Mouse (Mus musculus): Measurements from ENCODE around the gene Cpt1c. TPM values are rescaled to one million over a fixed set of nuclear protein-coding genes. Genes with fewer than 3 reads are reported as not detected.
"Not testable (repeated sequence)": the region's sequence is repeated elsewhere in the genome, so short reads cannot be mapped to it uniquely, and the experiment has no call there.

Cpt1c gene
- 14.5 and 15.0 TPM in 2 replicates for polyA plus RNA-seq (2015; fragmentation: Nextera tagmentation; extraction: Ambion mirVana)

DNA sequence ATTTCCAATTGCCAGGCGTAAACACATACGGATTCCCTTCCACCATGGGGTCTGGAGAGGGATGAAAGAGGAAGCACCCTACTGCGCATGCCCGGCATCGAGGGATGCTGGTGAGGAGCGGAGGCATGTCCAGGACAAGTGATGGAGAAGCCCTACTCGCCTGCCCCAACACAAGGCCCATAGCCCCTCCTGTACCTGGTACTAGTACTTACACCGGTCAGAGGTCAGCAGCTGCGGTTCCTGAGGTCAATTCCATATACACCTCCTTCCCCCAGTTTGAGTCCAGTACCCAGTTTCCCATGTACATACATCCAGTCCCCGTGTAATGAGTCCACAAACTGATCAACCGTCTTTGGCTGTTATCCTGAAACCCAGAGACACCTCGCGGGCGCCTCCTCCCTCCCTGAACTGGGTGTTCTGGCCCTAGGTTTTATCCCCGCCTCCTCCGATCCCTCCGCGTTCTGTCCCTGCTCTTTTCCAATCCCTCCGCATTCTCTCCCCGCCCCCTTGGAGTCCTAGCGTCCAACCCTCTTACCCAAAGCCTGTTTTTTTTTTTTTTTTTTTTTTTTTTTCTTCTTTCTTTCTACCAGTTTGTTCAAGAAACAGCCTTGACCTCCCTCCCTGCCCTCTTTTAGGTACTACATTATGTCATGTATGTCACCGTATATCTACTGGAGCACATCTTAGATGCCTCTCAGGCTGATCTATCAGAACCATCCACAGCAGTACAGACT, at the start of gene Cpt1c:
Gene Cpt1c, minus strand, starts transcription at position 469 of the 734 bp plus-strand sequence.
- ATAC-seq (ENCODE audit: borderline replicate concordance, extremely low read depth, low FRiP score, low TSS enrichment) = no peak; the same call in 1 of the 2 replicates
- H3K36me3 ChIP-seq = peaks cover 37% of the 10 kb centered on the region
- H3K4me3 ChIP-seq = peak within 1 kb of the TSS; percentile 46
- peak within 1 kb of the TSS; percentile 32; the same call in 1 of the 2 replicates for H3K9ac ChIP-seq
- no peaks in the 10 kb centered on the region for H3K27me3 ChIP-seq
- H3K4me2 ChIP-seq = peak within 1 kb of the TSS; percentile 78
- 2% methylated on average over 22 of the region's 22 CpGs for WGBS
- H3K4me1 ChIP-seq = peaks cover 15% of the 10 kb centered on the region
- peak within 1 kb of the TSS; percentile 52; the same call in 1 of the 2 replicates for H3K27ac ChIP-seq
- no peaks in the 10 kb centered on the region for H3K9me3 ChIP-seq

DNA sequence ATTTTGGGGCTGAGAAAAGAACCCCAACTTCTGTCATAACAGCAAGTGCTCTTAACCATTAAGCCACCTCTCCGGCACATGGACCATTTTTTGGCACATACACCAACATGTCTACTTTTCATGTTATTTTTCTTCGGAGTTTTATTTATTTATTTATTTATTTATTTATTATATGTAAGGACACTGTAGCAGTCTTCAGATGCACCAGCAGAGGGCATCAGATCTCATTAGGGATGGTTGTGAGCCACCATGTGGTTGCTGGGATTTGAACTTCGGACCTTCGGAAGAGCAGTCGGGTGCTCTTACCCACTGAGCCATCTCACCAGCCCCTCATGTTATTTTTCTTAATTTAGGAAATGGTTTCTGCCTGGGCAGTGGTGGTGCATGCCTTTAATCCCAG, 49.1 kb upstream of the Cpt1c start:
- H3K9me3 ChIP-seq; H3K27ac ChIP-seq; H3K9ac ChIP-seq; H3K27me3 ChIP-seq; H3K4me2 ChIP-seq; ATAC-seq (ENCODE audit: borderline replicate concordance, extremely low read depth, low FRiP score, low TSS enrichment); H3K4me3 ChIP-seq: not testable (repeated sequence)
- Histone ChIP-seq H3K4me1 (peaks cover 13% of the 10 kb centered on the region), H3K36me3 (peaks cover 16% of the 10 kb centered on the region)
- WGBS = 69% methylated on average over 5 of the region's 5 CpGs

DNA sequence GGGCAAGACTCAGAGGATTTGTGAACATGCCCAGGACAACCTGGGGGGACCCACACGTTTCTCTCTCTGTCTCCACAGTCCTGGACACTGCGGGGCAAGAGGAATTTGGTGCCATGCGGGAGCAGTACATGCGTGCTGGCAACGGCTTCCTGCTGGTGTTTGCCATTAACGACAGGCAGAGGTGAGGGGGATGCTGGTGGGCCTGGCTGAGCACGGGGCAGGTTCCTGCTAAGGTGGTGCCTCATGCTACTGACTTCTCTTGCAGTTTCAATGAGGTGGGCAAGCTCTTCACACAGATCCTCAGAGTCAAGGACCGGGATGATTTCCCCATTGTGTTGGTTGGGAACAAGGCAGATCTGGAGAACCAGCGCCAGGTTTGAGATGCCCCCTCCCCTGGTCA, 45.6 kb upstream of the Cpt1c start:
- H3K4me1 ChIP-seq = peaks cover 20% of the 10 kb centered on the region
- H3K27ac ChIP-seq = no peak overlapping the region
- H3K9ac ChIP-seq = no peak overlapping the region
- H3K4me3 ChIP-seq = no peak overlapping the region
- H3K27me3 ChIP-seq = 0 out of 2 replicates have a peak, but pooled peaks cover 5% of the 10 kb centered on the region
- 60% methylated on average over 9 of the region's 9 CpGs for WGBS
- no peaks in the 10 kb centered on the region for H3K36me3 ChIP-seq
- H3K4me2 ChIP-seq = no peak overlapping the region
- H3K9me3 ChIP-seq = no peaks in the 10 kb centered on the region
- ATAC-seq (ENCODE audit: borderline replicate concordance, extremely low read depth, low FRiP score, low TSS enrichment) = no peak

DNA sequence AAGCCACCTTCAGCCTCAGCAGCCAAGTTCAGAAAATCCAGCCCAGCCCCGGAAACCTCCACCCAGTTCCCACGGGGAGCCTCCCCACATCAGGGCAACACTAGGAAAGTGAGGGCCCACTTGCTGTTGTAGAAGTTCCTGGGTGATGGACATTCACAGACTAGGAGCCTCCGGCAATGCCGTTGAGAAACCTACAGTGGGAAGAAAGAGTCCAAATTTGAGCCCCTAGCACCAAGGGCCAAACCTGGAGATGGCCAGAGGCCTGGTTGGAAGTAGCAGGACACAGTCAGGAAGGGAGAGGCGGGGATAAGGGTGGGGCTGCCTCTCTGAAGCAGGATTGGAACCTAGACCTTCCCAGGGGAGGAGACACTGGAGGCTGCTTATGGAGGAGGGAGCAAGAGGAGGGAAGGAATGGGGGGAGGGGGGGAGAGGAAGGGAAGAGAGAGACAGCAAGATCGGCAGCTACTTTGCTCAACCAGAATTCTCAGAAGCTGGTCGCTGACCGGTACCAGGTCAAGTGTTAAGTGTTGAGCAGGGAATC, 44.5 kb upstream of the Cpt1c start:
- 20% methylated on average over 8 of the region's 8 CpGs for WGBS
- peak overlapping the region; percentile 87 for H3K4me2 ChIP-seq
- H3K4me3 ChIP-seq = peak overlapping the region; percentile 98
- peak overlapping the region; percentile 100 for H3K27ac ChIP-seq
- peak overlapping the region; percentile 8; the same call in 1 of the 2 replicates for H3K9ac ChIP-seq
- H3K36me3 ChIP-seq = no peaks in the 10 kb centered on the region
- ATAC-seq (ENCODE audit: borderline replicate concordance, extremely low read depth, low FRiP score, low TSS enrichment) = no peak
- H3K27me3 ChIP-seq = 0 out of 2 replicates have a peak, but pooled peaks cover 5% of the 10 kb centered on the region
- no peaks in the 10 kb centered on the region for H3K9me3 ChIP-seq
- peaks cover 29% of the 10 kb centered on the region for H3K4me1 ChIP-seq

DNA sequence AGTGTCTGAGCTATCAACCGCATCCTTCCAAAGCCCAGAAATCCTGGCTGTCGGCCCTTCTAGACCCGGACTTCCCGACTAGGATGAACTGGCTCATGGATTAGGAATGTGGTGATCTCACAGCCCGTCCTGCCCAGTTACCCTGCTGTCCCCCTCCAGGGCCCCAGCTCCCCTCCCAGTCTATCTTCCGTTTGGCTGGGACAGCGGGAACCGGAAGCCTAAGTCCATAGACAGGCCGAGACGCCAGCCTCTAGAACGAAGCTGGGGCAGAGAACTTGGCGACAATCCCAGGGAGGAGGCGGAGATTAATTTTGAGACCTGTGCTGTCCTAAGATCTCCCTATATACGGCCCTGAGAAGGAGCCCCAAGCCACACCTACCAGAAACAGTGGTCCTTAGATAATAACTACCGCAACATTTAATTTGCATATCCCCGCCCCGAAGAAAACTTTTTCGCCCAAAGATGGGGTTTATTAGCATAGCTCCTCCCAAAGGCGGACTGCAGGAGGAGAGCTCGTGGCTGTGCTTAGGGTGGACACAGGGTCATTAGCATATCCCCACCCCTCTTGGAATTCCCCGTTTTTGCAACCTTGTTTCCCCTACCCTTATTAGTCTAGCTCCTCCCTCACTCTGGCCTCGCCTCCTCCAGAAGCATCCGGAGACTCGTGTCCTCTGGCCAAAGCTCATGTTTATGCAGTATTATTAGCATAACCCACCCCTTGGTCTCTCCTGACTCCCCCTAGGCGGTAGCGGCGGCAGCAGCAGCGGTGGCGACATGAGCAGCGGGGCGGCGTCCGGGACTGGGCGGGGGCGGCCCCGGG, 42.8 kb upstream of the Cpt1c start, which contains the start of gene Rras:
Gene Rras, plus strand, starts transcription at position 720 of the 820 bp plus-strand sequence.
- Histone ChIP-seq H3K9ac (peak within 1 kb of the TSS; percentile 68), H3K27ac (peak within 1 kb of the TSS; percentile 100), H3K9me3 (no peaks in the 10 kb centered on the region), H3K4me3 (peak within 1 kb of the TSS; percentile 98), H3K4me1 (peaks cover 35% of the 10 kb centered on the region), H3K36me3 (peaks cover 14% of the 10 kb centered on the region), H3K27me3 (0 out of 2 replicates have a peak, but pooled peaks cover 5% of the 10 kb centered on the region), H3K4me2 (peak within 1 kb of the TSS; percentile 87)
- under 1% methylated on average over 35 of the region's 36 CpGs for WGBS
- ATAC-seq (ENCODE audit: borderline replicate concordance, extremely low read depth, low FRiP score, low TSS enrichment) = peak; percentile 92

DNA sequence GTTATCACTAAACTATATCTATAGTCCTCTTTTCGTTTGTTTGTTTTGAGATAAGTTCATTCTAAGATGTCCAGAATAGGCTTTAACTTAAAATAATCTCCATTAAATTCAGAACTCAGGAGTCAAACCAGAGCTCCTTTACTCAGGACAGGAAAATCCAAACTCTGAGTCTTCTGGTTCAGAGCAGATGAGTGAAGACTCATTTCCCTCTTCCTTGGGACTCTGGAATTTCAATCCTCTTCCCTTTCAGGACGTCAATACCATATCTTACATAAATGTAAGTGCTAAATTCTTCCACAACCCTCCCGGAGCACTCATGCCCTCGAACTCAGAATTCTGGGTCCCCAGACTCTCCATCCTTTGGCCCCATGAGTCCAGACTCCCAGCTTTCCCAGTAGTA, 42.1 kb upstream of the Cpt1c start:
- Histone ChIP-seq H3K4me2 (peak overlapping the region; percentile 87), H3K36me3 (peaks cover 21% of the 10 kb centered on the region), H3K27ac (peak overlapping the region; percentile 100), H3K9ac (peak overlapping the region; percentile 57), H3K27me3 (0 out of 2 replicates have a peak, but pooled peaks cover 5% of the 10 kb centered on the region), H3K4me3 (peak overlapping the region; percentile 98), H3K4me1 (peaks cover 35% of the 10 kb centered on the region), H3K9me3 (no peaks in the 10 kb centered on the region)
- ATAC-seq (ENCODE audit: borderline replicate concordance, extremely low read depth, low FRiP score, low TSS enrichment) = no peak
- under 1% methylated on average over 4 of the region's 4 CpGs for WGBS

DNA sequence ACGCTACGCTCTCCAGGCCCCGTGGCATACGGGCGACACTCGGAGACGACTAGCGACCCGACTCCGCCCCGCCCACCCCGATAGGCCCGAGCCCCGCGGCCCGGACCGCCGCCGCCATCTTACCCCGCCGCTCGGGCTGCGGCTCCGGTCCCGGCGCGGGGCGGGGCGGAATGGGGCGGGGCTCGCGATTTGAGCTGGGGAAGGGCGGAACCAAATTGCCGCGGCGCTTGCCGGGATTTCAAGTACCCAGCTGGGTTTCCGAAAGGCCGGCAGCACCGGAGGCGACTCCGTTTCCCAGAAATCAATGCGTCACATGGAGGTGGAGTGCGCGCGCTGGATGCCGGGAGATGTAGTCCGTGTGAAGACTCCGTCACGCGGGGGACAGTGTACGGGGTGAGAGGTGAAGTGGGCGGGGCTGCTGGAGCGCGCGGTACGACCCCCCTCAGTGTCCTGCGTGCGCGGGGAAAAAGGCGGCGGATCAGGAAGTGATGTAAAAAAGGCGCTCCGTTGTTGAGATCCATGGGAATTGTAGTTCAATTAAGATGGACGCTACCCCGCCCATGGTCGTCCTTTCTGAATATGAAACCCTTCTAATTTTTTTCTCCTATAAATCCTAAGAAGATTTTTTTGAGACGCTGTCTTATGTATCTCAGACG, 41.4 kb upstream of the Cpt1c start, which contains the start of gene Scaf1:
Gene Scaf1, minus strand, starts transcription at position 407 of the 656 bp plus-strand sequence.
- Histone ChIP-seq H3K27me3 (0 out of 2 replicates have a peak, but pooled peaks cover 5% of the 10 kb centered on the region), H3K36me3 (peaks cover 27% of the 10 kb centered on the region), H3K9ac (peak within 1 kb of the TSS; percentile 98), H3K4me2 (peak within 1 kb of the TSS; percentile 87), H3K9me3 (no peaks in the 10 kb centered on the region), H3K4me1 (peaks cover 35% of the 10 kb centered on the region), H3K27ac (peak within 1 kb of the TSS; percentile 100), H3K4me3 (peak within 1 kb of the TSS; percentile 98)
- peak; percentile 87 for ATAC-seq (ENCODE audit: borderline replicate concordance, extremely low read depth, low FRiP score, low TSS enrichment)
- WGBS = under 1% methylated on average over 69 of the region's 69 CpGs

DNA sequence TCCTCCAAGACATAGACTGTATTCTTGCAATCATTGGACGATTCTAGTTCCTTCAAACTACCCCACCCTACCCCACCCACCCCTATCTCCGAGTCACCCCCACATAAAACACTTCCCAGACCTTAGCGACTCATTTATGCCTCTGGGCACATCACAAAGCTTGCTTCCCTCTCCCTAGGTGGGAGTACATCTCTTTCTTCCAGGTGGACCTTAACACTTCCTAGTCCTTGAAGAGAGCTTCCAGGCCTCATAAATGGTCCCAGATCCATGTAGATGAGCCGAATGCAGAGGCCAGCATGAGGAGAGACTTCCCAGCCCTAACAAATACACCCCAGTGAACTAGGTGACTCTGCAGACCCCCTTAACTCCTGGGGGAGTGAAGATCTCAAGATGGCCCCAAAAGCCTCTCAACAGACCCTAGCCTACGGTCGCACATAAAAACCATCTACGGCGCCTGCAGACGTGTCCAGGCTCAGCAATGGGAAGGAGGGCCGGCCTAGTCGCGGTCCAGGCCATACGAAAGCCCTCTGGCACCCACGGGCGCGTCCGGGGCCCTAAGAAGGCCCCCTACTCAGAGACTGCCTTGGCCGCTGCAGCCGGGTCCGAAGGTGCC, 40.8 kb upstream of the Cpt1c start:
- WGBS = under 1% methylated on average over 20 of the region's 20 CpGs
- ATAC-seq (ENCODE audit: borderline replicate concordance, extremely low read depth, low FRiP score, low TSS enrichment) = no peak

DNA sequence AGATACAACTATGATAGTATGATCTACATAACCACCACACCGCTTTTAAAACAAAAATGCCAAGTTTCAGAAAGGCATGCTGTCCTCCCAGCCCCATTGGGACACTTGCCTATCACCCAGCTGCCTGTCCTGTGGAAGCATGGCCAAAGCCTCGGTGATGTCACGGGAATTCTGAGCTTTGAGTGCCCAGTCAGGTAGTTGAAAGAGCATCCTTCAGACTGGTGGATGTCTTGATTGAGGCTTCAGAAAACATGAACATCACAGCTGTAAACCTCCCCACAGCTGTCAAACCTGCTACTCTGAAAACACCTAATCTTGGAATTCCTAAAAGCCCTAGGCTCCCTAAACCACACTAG, 39.4 kb upstream of the Cpt1c start:
- Histone ChIP-seq H3K4me1 (peaks cover 25% of the 10 kb centered on the region), H3K4me3 (no peak overlapping the region), H3K9me3 (no peaks in the 10 kb centered on the region), H3K4me2 (no peak overlapping the region), H3K9ac (no peak overlapping the region; the same call in 1 of the 2 replicates), H3K36me3 (peaks cover 46% of the 10 kb centered on the region), H3K27ac (no peak overlapping the region), H3K27me3 (no peaks in the 10 kb centered on the region)
- WGBS = 89% methylated on average over 3 of the region's 3 CpGs
- ATAC-seq (ENCODE audit: borderline replicate concordance, extremely low read depth, low FRiP score, low TSS enrichment) = no peak

More for the DNA sequence above, 40.8 kb upstream of the Cpt1c start:
- Histone ChIP-seq H3K4me3 (peak overlapping the region; percentile 98), H3K27ac (peak overlapping the region; percentile 100), H3K9me3 (no peaks in the 10 kb centered on the region), H3K9ac (peak overlapping the region; percentile 98), H3K27me3 (0 out of 2 replicates have a peak, but pooled peaks cover 2% of the 10 kb centered on the region), H3K4me2 (peak overlapping the region; percentile 87), H3K4me1 (peaks cover 35% of the 10 kb centered on the region), H3K36me3 (peaks cover 32% of the 10 kb centered on the region)

DNA sequence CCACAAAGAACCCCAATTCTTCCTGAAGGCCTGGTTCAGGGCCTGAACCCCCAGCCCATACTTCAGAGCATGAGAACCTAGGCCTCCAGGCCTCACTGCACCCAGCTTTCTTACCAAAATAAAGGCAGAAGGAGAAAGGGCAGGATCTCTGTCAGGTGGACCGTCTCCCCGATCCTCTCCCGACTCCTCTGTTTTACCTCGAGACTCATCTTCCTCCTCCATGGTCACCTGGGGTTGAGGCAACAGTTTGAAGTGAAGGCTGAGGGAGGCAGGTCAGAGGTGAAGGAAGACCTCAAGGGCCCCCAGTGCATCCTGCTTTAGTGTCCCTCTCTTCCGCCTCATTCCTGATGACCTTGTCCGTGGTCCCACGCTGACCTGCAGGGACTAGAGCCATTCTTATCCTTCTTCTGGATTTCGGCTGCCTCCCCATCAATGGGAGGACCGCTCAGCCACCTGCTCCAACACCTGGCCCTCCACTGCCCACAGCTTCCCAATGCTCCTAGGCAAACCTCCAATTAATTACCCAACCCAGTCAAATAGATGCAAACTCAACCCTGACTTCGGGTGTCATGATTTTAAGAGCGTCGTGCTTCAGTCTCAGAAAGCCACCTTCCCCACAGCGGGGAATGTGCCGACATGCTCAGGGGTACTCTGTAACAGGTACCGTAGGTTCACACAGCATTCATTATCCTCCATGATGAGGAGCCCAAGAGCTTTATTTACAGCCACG, 38.9 kb upstream of the Cpt1c start:
- Histone ChIP-seq H3K9me3 (no peaks in the 10 kb centered on the region), H3K27ac (no peak overlapping the region), H3K4me2 (no peak overlapping the region), H3K4me1 (peaks cover 20% of the 10 kb centered on the region), H3K36me3 (peaks cover 50% of the 10 kb centered on the region), H3K4me3 (no peak overlapping the region), H3K27me3 (no peaks in the 10 kb centered on the region), H3K9ac (no peak overlapping the region; the same call in 1 of the 2 replicates)
- 89% methylated on average over 16 of the region's 16 CpGs for whole genome bisulfite sequencing
- ATAC-seq (ENCODE audit: borderline replicate concordance, extremely low read depth, low FRiP score, low TSS enrichment) = no peak
